Mouse (Mus musculus) midbrain, embryonic 13.5 days (tissue): Measurements from ENCODE around the gene Stxbp2. TPM values are rescaled to one million over a fixed set of nuclear protein-coding genes. Genes with fewer than 3 reads are reported as not detected.

Experiments used
- ATAC-seq: fragments of 200-750 bp; cut with Nextera tagmentation; 2 replicates; pipeline ENCODE4 v1.8.0; 2017; ENCODE audit warnings: mild to moderate bottlenecking, moderate TSS enrichment, moderate library complexity
- H3K27ac ChIP-seq: fragments of 300-500 bp; sonication (generic); 2 replicates; pipeline ENCODE4 v1.5.1; 2015; ENCODE audit warnings: inconsistent platforms, mild to moderate bottlenecking, moderate library complexity
- H3K27me3 ChIP-seq: fragments of 300-500 bp; sonication (generic); 2 replicates; pipeline ENCODE4 v1.6.1; 2015; ENCODE audit warnings: mild to moderate bottlenecking, inconsistent platforms
- H3K36me3 ChIP-seq: fragments of 300-500 bp; sonication (generic); 2 replicates; pipeline ENCODE4 v1.6.1; 2015; ENCODE audit warnings: mild to moderate bottlenecking, inconsistent platforms
- H3K4me1 ChIP-seq: fragments of 300-500 bp; sonication (generic); replicated peaks from 2 replicates; pipeline ENCODE4 v1.6.1; 2015; ENCODE audit warnings: inconsistent platforms
- H3K4me2 ChIP-seq: fragments of 300-500 bp; sonication (generic); replicated peaks from 2 replicates; pipeline ENCODE4 v1.6.1; 2015; ENCODE audit warnings: moderate library complexity, mild to moderate bottlenecking, inconsistent platforms
- H3K4me3 ChIP-seq: fragments of 300-500 bp; sonication (generic); replicated peaks from 2 replicates; pipeline ENCODE4 v1.5.1; 2015; ENCODE audit warnings: mild to moderate bottlenecking, inconsistent platforms
- H3K9ac ChIP-seq: fragments of 300-500 bp; sonication (generic); replicated peaks from 2 replicates; pipeline ENCODE4 v1.6.1; 2015; ENCODE audit warnings: mild to moderate bottlenecking, inconsistent platforms
- H3K9me3 ChIP-seq: fragments of 300-500 bp; sonication (generic); 2 replicates; pipeline ENCODE4 v1.6.1; 2016; ENCODE audit warnings: mild to moderate bottlenecking, inconsistent platforms
- WGBS: fragments of 180-500 bp; shearing (Covaris S2); methylation state at CpG from one replicate; pipeline ENCODE4 v1.1.7; 2015; 5-methylcytosine and 5-hydroxymethylcytosine counted together
- polyA plus RNA-seq: library from polyadenylated mRNA; unstranded; fragments of >200 nt; fragmentation: Nextera tagmentation; extraction: Ambion mirVana; gene quantifications from 2 replicates; pipeline ENCODE4 v1.2.1, GENCODE M21; 2015

The Stxbp2 gene
- polyA plus RNA-seq, 1 experiment from 2014 or later, result 28.8 TPM

DNA sequence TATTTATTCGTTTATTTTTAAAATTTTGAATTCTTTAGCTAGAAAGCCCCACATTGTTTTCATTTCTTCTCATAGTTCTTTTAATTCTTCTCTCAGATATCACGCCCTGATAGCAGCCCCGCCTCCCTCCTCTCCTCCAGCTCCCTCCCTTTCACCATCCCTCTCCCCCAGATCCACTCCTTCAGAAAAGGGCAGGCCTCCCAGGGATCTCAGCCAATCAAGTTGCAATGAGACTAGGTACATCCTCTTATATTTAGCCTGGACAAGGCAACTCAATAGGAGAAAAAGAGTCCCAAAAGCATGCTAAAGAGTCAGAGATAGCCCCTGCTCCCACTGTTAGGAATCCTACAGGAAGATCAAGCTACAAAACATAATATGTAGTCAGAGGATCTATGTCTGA is 43.9 kb downstream of the Stxbp2 start:
- Histone ChIP-seq H3K4me3 (no peak overlapping the region), H3K4me1 (peaks cover 20% of the 10 kb centered on the region), H3K4me2 (no peak overlapping the region), H3K27me3 (no peaks in the 10 kb centered on the region), H3K27ac (no peak overlapping the region), H3K9me3 (no peaks in the 10 kb centered on the region), H3K9ac (no peak overlapping the region), H3K36me3 (peaks cover 10% of the 10 kb centered on the region)
- WGBS, result 54% methylated on average over 3 of the region's 3 CpGs
- no peak for ATAC-seq

DNA sequence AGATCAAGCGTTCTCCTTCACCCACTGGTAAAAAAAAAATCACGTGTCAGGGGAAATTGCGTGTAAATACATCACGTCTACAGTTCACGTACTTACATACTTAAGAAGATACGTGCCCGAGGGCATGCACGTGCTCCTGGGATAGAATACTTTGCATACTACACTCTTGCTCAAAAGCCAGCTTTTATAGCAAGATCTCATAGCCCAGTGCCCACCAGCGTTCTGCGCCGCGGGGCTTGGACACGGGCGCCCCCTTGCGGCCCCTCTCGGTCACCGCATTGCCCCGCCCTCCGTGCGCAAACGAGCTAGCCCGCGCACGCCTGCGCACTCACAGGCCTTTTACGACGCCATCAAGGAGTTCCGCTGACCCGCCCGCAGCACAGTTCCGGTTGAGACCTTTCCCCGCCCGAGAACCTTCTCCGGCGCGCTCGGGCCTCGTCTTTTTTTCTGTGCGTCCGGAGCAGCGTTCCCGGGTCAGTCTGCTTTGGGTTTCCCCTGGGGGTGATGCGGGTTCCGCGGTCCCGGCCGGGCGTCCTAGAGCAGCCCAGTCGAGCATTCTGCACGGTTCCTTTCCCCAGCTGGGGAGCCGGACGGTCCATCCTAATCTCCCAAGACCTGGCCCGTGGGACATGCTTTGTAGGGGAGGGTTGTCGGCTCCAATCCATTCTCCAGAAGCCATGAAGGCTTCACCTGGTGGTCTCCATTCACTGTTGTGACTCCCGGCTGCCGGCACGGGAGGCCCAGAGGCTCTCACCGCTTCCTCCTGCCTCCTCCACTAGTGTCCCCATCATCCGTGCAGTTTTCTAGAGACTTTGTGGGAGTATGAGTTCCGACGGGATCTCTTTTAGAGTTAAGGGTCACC is 45.6 kb downstream of the Stxbp2 start, which contains the start of gene Trappc5:
Trappc5 (plus strand) TSS at position 169 of the 862 bp plus-strand sequence.
- peak; percentile 82 for ATAC-seq
- H3K9ac ChIP-seq, result peak within 1 kb of the TSS; percentile 94
- peaks cover 26% of the 10 kb centered on the region for H3K36me3 ChIP-seq
- no peaks in the 10 kb centered on the region for H3K9me3 ChIP-seq
- peaks cover 20% of the 10 kb centered on the region for H3K4me1 ChIP-seq
- H3K4me3 ChIP-seq, result peak within 1 kb of the TSS; percentile 89
- peak within 1 kb of the TSS; percentile 78 for H3K4me2 ChIP-seq
- no peaks in the 10 kb centered on the region for H3K27me3 ChIP-seq
- H3K27ac ChIP-seq, result peak within 1 kb of the TSS; percentile 88
- WGBS, result 1% methylated on average over 61 of the region's 61 CpGs

- peak; percentile 6; the same call in 1 of the 2 replicates for ATAC-seq
- Histone ChIP-seq H3K4me1 (peaks cover 20% of the 10 kb centered on the region), H3K27ac (peak overlapping the region; percentile 88), H3K4me3 (peak overlapping the region; percentile 89), H3K4me2 (peak overlapping the region; percentile 78), H3K9ac (peak overlapping the region; percentile 94), H3K9me3 (no peaks in the 10 kb centered on the region), H3K27me3 (no peaks in the 10 kb centered on the region), H3K36me3 (peaks cover 31% of the 10 kb centered on the region)
- WGBS, result 5% methylated on average over 15 of the region's 15 CpGs
Measured at GRCm38 (mm10) chr8:3676993-3677579, 46.3 kb downstream of the Stxbp2 start.

DNA sequence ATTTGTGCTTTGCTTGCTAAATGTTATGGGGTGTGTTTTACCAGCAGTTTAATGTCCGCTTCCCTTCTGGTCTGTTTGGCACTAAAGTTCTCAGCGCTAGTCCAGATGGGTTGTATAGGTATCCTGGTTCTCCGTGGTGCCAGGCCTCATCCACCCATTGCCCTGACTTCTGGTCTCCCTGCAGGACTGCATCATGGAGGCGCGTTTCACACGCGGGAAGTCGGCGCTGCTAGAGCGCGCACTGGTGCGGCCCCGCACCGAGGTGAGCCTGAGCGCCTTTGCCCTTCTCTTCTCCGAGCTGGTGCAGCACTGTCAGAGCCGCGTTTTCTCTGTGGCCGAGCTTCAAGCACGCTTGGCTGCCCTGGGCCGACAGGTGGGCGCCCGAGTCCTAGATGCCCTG is 48.1 kb downstream of the Stxbp2 start:
- no peak for ATAC-seq
- Histone ChIP-seq H3K4me3 (no peak overlapping the region), H3K9me3 (no peaks in the 10 kb centered on the region), H3K27ac (no peak overlapping the region), H3K9ac (no peak overlapping the region), H3K36me3 (peaks cover 44% of the 10 kb centered on the region), H3K4me1 (peaks cover 20% of the 10 kb centered on the region), H3K27me3 (no peaks in the 10 kb centered on the region), H3K4me2 (no peak overlapping the region)
- 96% methylated on average over 21 of the region's 23 CpGs for WGBS

DNA sequence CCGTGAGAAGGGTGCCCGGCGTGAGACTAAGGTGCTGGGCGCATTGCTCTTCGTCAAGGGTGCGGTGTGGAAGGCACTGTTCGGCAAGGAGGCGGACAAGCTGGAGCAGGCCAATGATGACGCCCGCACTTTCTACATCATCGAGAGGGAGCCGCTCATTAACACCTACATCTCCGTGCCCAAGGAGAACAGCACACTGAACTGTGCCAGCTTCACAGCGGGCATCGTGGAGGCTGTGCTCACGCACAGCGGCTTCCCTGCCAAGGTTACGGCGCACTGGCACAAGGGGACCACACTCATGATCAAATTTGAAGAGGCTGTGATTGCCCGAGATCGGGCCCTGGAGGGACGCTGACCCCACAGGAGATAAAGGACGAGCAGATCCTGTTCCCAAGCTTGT is 48.5 kb downstream of the Stxbp2 start:
- H3K4me3 ChIP-seq, result no peak overlapping the region
- H3K9me3 ChIP-seq, result no peaks in the 10 kb centered on the region
- no peak overlapping the region for H3K27ac ChIP-seq
- WGBS, result 97% methylated on average over 23 of the region's 23 CpGs
- peaks cover 44% of the 10 kb centered on the region for H3K36me3 ChIP-seq
- no peak overlapping the region for H3K9ac ChIP-seq
- no peaks in the 10 kb centered on the region for H3K27me3 ChIP-seq
- ATAC-seq, result no peak
- peaks cover 20% of the 10 kb centered on the region for H3K4me1 ChIP-seq
- H3K4me2 ChIP-seq, result no peak overlapping the region

DNA sequence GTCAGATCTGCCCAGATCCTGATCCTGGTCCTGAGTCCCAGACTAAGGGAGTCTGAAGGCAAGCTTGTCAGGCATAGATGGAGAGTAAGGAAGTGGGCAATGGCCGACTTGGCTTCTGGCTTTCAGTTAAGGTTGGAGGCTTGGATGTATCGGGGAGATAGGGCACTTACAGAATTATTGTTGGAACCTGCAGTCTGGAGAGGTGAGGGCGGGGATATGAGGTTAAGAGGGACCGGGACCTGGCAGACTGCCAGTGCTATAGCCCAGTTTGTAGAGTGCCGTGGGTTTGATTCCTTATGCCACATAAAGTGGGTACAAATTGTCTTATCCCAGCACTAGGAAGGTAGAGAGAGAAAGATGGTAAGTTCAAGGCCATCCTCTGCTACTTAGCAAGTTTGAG is 48.9 kb downstream of the Stxbp2 start:
- ATAC-seq, result no peak
- Histone ChIP-seq H3K9me3 (no peaks in the 10 kb centered on the region), H3K4me3 (no peak overlapping the region), H3K9ac (no peak overlapping the region), H3K27me3 (no peaks in the 10 kb centered on the region), H3K4me1 (peaks cover 20% of the 10 kb centered on the region), H3K36me3 (peaks cover 44% of the 10 kb centered on the region), H3K27ac (no peak overlapping the region), H3K4me2 (no peak overlapping the region)
- 96% methylated on average over 5 of the region's 5 CpGs for WGBS

GRCm38 (mm10) chr8:3682435-3682834 is 51.7 kb downstream of the Stxbp2 start:
- Histone ChIP-seq H3K4me3 (no peak overlapping the region), H3K9ac (no peak overlapping the region), H3K9me3 (no peaks in the 10 kb centered on the region), H3K4me2 (no peak overlapping the region), H3K27me3 (no peaks in the 10 kb centered on the region), H3K36me3 (peaks cover 44% of the 10 kb centered on the region), H3K4me1 (peaks cover 11% of the 10 kb centered on the region), H3K27ac (no peak overlapping the region)
- 92% methylated on average over 5 of the region's 5 CpGs for WGBS
- ATAC-seq, result no peak

DNA sequence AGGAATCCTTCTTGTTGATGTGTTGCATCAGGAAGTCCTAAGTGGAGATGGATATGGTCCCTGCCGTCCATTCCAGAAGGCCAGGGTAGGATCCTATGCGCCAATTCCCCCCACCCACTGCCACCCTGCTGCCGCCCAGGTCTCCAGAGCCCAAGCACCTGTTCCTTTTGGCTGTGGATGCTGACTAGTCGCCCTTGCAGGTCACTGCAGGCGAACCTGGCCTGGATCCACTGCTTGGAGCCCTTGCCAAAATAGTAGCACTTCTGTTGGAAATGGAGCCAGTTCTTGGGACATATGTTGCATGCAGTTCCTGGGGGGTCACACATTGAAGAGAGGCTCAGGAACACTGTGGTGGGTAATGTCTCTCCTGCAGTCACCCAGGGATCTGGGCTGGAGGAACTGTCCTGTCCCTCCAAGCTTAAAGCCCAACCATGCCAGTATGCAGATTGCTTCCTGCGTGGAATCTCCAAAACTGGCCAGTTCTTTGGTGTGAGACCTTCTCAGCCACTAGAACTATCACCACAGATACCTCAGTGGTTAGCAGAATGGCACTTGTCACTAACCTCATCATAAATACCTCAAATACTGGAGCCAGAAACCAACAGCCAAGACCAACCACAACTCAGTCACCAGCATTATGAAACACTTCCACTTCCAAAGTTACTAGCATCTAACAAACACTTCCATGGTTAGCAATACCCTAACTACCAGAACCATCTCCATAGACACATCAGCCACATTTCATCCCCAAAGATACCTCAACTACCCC is 52.8 kb downstream of the Stxbp2 start:
- H3K9ac ChIP-seq, result no peak overlapping the region
- ATAC-seq, result no peak
- no peaks in the 10 kb centered on the region for H3K9me3 ChIP-seq
- peaks cover 44% of the 10 kb centered on the region for H3K36me3 ChIP-seq
- H3K4me2 ChIP-seq, result no peak overlapping the region
- H3K4me3 ChIP-seq, result no peak overlapping the region
- no peak overlapping the region for H3K27ac ChIP-seq
- H3K4me1 ChIP-seq, result no peaks in the 10 kb centered on the region
- 76% methylated on average over 6 of the region's 6 CpGs for WGBS
- H3K27me3 ChIP-seq, result no peaks in the 10 kb centered on the region

DNA sequence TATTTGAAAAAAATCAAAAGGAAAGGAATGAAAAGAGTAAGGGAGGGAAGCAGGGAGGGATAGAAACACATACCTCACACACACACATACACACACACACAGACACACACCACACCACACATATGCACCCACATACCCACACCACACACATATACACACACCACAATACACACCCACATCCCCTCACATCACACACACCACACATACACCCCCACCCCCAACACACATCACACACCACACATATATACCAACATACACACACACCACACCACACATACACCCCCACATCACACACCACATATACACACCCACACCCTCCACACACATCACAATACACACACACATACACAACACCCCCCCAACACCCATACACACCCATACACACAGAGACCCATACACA is 53.8 kb downstream of the Stxbp2 start:
- H3K27me3 ChIP-seq, result no peaks in the 10 kb centered on the region
- H3K4me3 ChIP-seq, result no peak overlapping the region
- ATAC-seq, result peak; percentile 25
- H3K9me3 ChIP-seq, result no peaks in the 10 kb centered on the region
- H3K4me1 ChIP-seq, result no peaks in the 10 kb centered on the region
- H3K36me3 ChIP-seq, result peaks cover 36% of the 10 kb centered on the region
- H3K9ac ChIP-seq, result no peak overlapping the region
- no peak overlapping the region for H3K4me2 ChIP-seq
- H3K27ac ChIP-seq, result no peak overlapping the region

- no peak for ATAC-seq
- H3K4me3 ChIP-seq, result no peak overlapping the region
- 75% methylated on average over 5 of the region's 5 CpGs for WGBS
Measured at GRCm38 (mm10) chr8:3685422-3685821, 54.7 kb downstream of the Stxbp2 start.

DNA sequence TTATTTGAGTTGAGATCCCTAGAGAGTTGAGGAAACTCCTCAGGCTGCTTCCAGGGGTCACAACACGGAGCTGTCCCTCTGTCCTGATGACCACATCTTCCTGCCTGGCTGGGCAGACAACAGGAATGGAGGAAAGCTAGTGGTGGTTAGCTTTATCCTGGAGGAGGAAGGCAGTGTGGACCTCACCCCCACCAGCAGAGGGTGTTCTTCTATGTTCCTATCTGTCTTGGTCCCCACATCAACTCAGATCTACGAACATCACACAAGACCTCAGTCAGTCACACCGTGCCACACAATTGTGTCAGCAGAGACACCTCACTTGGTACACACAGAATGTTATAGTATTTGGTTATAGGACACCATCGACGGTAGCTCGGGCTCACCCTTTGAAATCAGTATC is 56.8 kb downstream of the Stxbp2 start:
- Histone ChIP-seq H3K4me2 (no peak overlapping the region), H3K4me1 (no peaks in the 10 kb centered on the region), H3K9me3 (no peaks in the 10 kb centered on the region), H3K4me3 (no peak overlapping the region), H3K27me3 (no peaks in the 10 kb centered on the region), H3K27ac (no peak overlapping the region), H3K9ac (no peak overlapping the region), H3K36me3 (peaks cover 9% of the 10 kb centered on the region)
- 79% methylated on average over 6 of the region's 6 CpGs for WGBS
- ATAC-seq, result no peak

More at GRCm38 (mm10) chr8:3685422-3685821, 54.7 kb downstream of the Stxbp2 start:
- Histone ChIP-seq H3K36me3 (peaks cover 27% of the 10 kb centered on the region), H3K27me3 (no peaks in the 10 kb centered on the region), H3K4me2 (no peak overlapping the region), H3K9ac (no peak overlapping the region), H3K9me3 (no peaks in the 10 kb centered on the region), H3K27ac (no peak overlapping the region), H3K4me1 (no peaks in the 10 kb centered on the region)

GRCm38 (mm10) chr8:3690774-3691173 is 60.0 kb downstream of the Stxbp2 start:
- 83% methylated on average over 3 of the region's 3 CpGs for WGBS
- no peak overlapping the region for H3K4me2 ChIP-seq

More at GRCm38 (mm10) chr8:3690774-3691173, 60.0 kb downstream of the Stxbp2 start:
- no peaks in the 10 kb centered on the region for H3K27me3 ChIP-seq
- no peak overlapping the region for H3K4me3 ChIP-seq
- no peaks in the 10 kb centered on the region for H3K9me3 ChIP-seq
- no peaks in the 10 kb centered on the region for H3K36me3 ChIP-seq
- ATAC-seq, result no peak
- H3K4me1 ChIP-seq, result no peaks in the 10 kb centered on the region
- H3K9ac ChIP-seq, result no peak overlapping the region
- H3K27ac ChIP-seq, result no peak overlapping the region
